Mouse (Mus musculus) lung, postnatal 0 days (tissue): Measurements from ENCODE around the gene Vstm2b. TPM values are rescaled to one million over a fixed set of nuclear protein-coding genes. Genes with fewer than 3 reads are reported as not detected.

ENCODE experiments used
- ATAC-seq: fragments of 200-750 bp; cut with Nextera tagmentation; 2 replicates; pipeline ENCODE4 v1.8.0; 2017; ENCODE audit warnings: moderate library complexity
- DNase-seq: peaks from one replicate; pipeline ENCODE4 v3.0.0-alpha.2; 2016; ENCODE audit warnings: low spot score
- H3K27ac ChIP-seq: fragments of 300-500 bp; sonication (generic); 2 replicates; pipeline ENCODE4 v1.5.1; 2014; ENCODE audit warnings: antibody characterized with exemption, mild to moderate bottlenecking, low read length, mixed read lengths
- H3K27me3 ChIP-seq: fragments of 300-500 bp; sonication (generic); replicated peaks from 2 replicates; pipeline ENCODE4 v1.6.1; 2014; ENCODE audit warnings: low read length, mixed read lengths; ENCODE audit not compliant: insufficient read depth
- H3K36me3 ChIP-seq: fragments of 300-500 bp; sonication (generic); 2 replicates; pipeline ENCODE4 v1.6.1; 2014; ENCODE audit warnings: low read length, mixed read lengths; ENCODE audit not compliant: insufficient read depth
- H3K4me1 ChIP-seq: fragments of 300-500 bp; sonication (generic); 2 replicates; pipeline ENCODE4 v1.6.1; 2014; ENCODE audit warnings: antibody characterized with exemption, low read depth, low read length, mixed read lengths; ENCODE audit not compliant: insufficient read depth
- H3K4me2 ChIP-seq: fragments of 300-500 bp; sonication (generic); replicated peaks from 2 replicates; pipeline ENCODE4 v1.6.1; 2014; ENCODE audit warnings: low read depth, mild to moderate bottlenecking, low read length, moderate library complexity, mixed read lengths
- H3K4me3 ChIP-seq: fragments of 300-500 bp; sonication (generic); 2 replicates; pipeline ENCODE4 v1.5.1; 2014; ENCODE audit warnings: low read depth, low read length
- H3K9ac ChIP-seq: fragments of 300-500 bp; sonication (generic); replicated peaks from 2 replicates; pipeline ENCODE4 v1.6.1; 2014; ENCODE audit warnings: low read depth, mild to moderate bottlenecking
- H3K9me3 ChIP-seq: fragments of 300-500 bp; sonication (generic); 2 replicates; pipeline ENCODE4 v1.6.1; 2016; ENCODE audit warnings: low read length, mixed read lengths
- CTCF ChIP-seq: IDR thresholded peaks from 2 replicates; pipeline ENCODE4 v1.5.1; 2016; ENCODE audit warnings: antibody characterized with exemption, mild to moderate bottlenecking
- EP300 ChIP-seq: IDR thresholded peaks from 2 replicates; pipeline ENCODE4 v1.6.1; 2016; ENCODE audit warnings: antibody characterized with exemption, mild to moderate bottlenecking, control low read depth
- WGBS: fragments of 180-500 bp; shearing (Covaris S2); extraction: QIAGEN DNeasy Blood & Tissue Kit; methylation state at CpG from one replicate; pipeline ENCODE4 v1.1.7; 2014; 5-methylcytosine and 5-hydroxymethylcytosine counted together
- polyA plus RNA-seq: library from polyadenylated mRNA; unstranded; fragments of >200 nt; fragmentation: Nextera tagmentation; extraction: Ambion mirVana; gene quantifications from 2 replicates; pipeline ENCODE4 v1.2.1, GENCODE M21; 2015

The Vstm2b gene
- polyA plus RNA-seq, 1 experiment from 2014 or later, result 0.54 TPM

DNA sequence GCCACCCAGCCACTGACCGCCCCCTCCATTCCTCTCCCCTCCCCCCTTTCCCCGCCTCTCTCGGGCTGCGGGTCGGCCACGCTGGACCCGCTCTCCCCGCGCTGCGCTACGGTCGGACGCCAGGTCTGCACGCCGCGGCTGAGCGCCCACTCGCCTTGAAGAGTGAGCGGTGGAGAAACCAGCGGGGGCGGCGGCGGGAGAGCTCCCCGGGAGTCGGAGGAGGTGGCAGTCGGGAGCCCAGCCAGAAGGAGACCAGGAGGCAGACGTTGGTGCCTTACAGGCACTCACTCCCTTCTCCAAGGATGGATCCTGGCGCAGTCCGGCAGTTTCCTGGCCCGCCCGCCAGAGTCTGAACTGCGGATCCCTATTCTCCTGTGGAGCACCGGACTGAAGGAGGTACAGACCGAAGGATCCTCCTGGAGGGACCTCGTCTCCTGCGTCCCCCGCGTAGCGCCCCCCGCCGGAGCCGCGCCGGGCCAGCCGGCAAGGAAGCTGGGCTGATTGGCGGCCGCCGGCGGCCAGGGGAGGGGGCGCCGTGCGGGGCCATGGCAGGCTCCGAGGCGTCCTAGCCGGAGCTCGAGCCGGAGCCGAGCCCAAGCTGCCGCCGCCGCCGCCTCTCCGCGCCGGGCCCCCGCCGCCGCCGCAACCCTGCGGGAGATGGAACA, 715 bp downstream of the Vstm2b start:
- Histone ChIP-seq H3K27ac (no peak overlapping the region), H3K4me1 (no peaks in the 10 kb centered on the region), H3K9ac (no peak overlapping the region), H3K9me3 (no peaks in the 10 kb centered on the region), H3K4me3 (peak overlapping the region; percentile 19; the same call in 1 of the 2 replicates), H3K4me2 (peak overlapping the region; percentile 47), H3K27me3 (peaks cover 31% of the 10 kb centered on the region), H3K36me3 (no peaks in the 10 kb centered on the region)
- DNase-seq (no peak), ATAC-seq (peak; percentile 17; the same call in 1 of the 2 replicates)
- 4% methylated on average over 53 of the region's 70 CpGs for WGBS
- no peak for TF ChIP-seq EP300
- TF ChIP-seq CTCF, result no peak

- under 1% methylated on average over 57 of the region's 61 CpGs for WGBS
- peak overlapping the region; percentile 19; the same call in 1 of the 2 replicates for H3K4me3 ChIP-seq
Measured at GRCm38 (mm10) chr7:40899376-40900265, 1.5 kb downstream of the Vstm2b start.

DNA sequence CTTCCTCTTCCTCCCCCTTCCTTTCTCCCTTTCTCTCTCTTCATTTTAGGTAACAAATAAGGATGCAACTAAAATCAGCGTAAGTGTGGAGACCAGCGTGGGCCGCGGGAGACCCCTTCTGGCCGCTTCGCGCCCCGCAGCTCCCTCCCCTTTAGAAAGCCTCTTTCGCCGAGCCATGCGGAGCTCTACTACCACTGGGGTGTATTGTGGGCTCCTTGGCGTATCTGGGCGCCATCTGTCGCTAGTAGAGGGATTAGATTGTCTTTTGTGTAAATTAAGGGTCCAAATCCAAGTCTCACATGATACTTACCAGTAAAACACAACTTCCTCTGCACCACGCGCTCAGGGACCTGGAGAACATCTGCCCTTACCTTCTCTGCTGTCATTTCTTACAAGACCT, 3.1 kb downstream of the Vstm2b start:
- Histone ChIP-seq H3K4me2 (no peak overlapping the region), H3K4me3 (no peak overlapping the region), H3K9me3 (no peaks in the 10 kb centered on the region), H3K9ac (no peak overlapping the region), H3K27me3 (peaks cover 31% of the 10 kb centered on the region), H3K36me3 (no peaks in the 10 kb centered on the region), H3K4me1 (no peaks in the 10 kb centered on the region), H3K27ac (no peak overlapping the region)
- 3% methylated on average over 16 of the region's 16 CpGs for WGBS
- no peak for TF ChIP-seq EP300
- TF ChIP-seq CTCF, result peak; percentile 59
- ATAC-seq (no peak), DNase-seq (peak; percentile 13)

More at GRCm38 (mm10) chr7:40899376-40900265, 1.5 kb downstream of the Vstm2b start:
- H3K4me2 ChIP-seq, result peak overlapping the region; percentile 47
- H3K9me3 ChIP-seq, result no peaks in the 10 kb centered on the region
- ATAC-seq (peak; percentile 12; the same call in 1 of the 2 replicates), DNase-seq (no peak)
- TF ChIP-seq EP300 (no peak), CTCF (no peak)
- no peaks in the 10 kb centered on the region for H3K36me3 ChIP-seq
- no peak overlapping the region for H3K27ac ChIP-seq
- peaks cover 31% of the 10 kb centered on the region for H3K27me3 ChIP-seq
- H3K9ac ChIP-seq, result no peak overlapping the region
- H3K4me1 ChIP-seq, result no peaks in the 10 kb centered on the region

DNA sequence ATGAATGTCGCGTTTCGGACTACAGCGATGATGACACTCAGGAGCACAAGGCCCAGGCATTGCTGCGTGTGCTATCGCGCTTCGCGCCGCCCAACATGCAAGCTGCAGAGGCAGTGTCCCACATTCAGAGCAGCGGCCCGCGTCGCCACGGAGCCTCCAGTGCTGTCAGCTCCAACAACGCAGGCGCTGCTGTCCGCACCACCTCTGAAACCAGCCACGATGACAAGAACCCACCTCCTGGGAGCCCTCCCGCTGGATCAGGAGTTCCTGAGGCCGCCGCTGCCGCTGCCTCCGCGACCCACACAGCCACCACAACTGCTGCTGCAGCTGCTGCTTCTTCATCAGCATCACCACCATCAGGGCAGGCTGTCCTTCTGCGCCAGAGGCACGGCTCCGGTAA, 4.4 kb downstream of the Vstm2b start:
- Histone ChIP-seq H3K27me3 (peaks cover 30% of the 10 kb centered on the region), H3K9ac (no peak overlapping the region), H3K36me3 (no peaks in the 10 kb centered on the region), H3K27ac (no peak overlapping the region), H3K4me2 (no peak overlapping the region), H3K9me3 (no peaks in the 10 kb centered on the region), H3K4me3 (no peak overlapping the region), H3K4me1 (no peaks in the 10 kb centered on the region)
- DNase-seq, result no peak
- no peak for TF ChIP-seq CTCF
- TF ChIP-seq EP300, result no peak
- WGBS, result 10% methylated on average over 28 of the region's 28 CpGs
- no peak for ATAC-seq

DNA sequence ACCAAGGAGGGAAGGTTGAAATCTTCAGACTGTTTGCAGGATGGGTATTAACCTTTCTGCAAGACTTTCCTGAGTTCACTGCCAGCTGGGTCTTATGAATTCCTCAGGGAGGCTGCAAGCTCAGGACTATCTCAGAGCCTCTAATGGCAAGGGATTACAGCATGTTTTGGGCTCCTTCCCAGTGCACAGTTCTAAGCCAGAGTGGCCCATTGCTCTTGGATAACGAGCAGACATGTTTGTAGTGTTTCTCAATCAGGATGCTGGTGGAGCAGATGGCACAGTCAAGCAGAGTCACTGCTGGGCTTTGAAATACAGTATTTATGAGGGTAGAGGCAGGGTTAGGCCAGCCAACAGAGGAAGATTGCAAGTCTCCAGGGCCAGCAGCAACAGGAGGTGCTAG, 8.4 kb downstream of the Vstm2b start:
- Histone ChIP-seq H3K9ac (no peak overlapping the region), H3K4me1 (no peaks in the 10 kb centered on the region), H3K36me3 (no peaks in the 10 kb centered on the region), H3K27me3 (0 out of 2 replicates have a peak, but pooled peaks cover 3% of the 10 kb centered on the region), H3K4me2 (no peak overlapping the region), H3K4me3 (no peak overlapping the region), H3K9me3 (no peaks in the 10 kb centered on the region), H3K27ac (no peak overlapping the region)
- no peak for TF ChIP-seq EP300
- TF ChIP-seq CTCF, result no peak
- 65% methylated on average over 1 of the region's 1 CpGs for WGBS
- no peak for DNase-seq
- no peak for ATAC-seq

GRCm38 (mm10) chr7:40916761-40917160, 18.6 kb downstream of the Vstm2b start:
- no peaks in the 10 kb centered on the region for H3K27me3 ChIP-seq
- ATAC-seq, result no peak
- H3K9ac ChIP-seq, result no peak overlapping the region
- no peak overlapping the region for H3K4me2 ChIP-seq
- no peak overlapping the region for H3K27ac ChIP-seq
- H3K9me3 ChIP-seq, result no peaks in the 10 kb centered on the region
- no peak overlapping the region for H3K4me3 ChIP-seq
- 69% methylated on average over 3 of the region's 3 CpGs for WGBS
- H3K36me3 ChIP-seq, result no peaks in the 10 kb centered on the region
- no peak for DNase-seq
- H3K4me1 ChIP-seq, result no peaks in the 10 kb centered on the region
- TF ChIP-seq CTCF (no peak), EP300 (no peak)
